Mouse (Mus musculus): Measurements from ENCODE around the gene Hist1h2bf.
A peak's percentile ranks its signal among the peaks of the same experiment; 100 is the strongest.
"Not testable (repeated sequence)": the region's sequence is repeated elsewhere in the genome, so short reads cannot be mapped to it uniquely, and the experiment has no call there.

Hist1h2bf gene

DNA sequence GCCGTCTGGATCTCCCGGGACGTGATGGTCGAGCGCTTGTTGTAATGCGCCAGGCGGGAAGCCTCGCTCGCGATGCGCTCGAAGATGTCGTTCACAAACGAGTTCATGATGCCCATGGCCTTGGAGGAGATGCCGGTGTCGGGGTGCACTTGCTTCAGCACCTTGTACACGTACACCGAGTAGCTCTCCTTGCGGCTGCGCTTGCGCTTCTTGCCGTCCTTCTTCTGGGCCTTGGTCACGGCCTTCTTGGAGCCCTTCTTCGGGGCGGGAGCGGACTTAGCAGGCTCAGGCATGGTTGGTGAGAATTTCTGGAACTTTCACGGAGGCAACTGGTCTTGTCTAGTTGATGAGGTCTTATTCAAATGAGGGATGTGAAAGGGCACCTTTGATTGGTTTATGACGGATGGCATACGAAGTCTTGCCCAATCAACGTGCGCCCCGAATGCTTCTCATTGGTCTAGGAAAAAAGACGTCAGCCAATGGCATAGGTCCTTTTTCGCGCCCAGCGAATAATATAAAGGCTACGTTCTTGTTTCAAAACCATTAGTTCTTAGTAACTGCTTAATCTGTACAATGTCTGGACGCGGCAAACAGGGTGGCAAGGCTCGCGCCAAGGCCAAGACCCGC lies at the start of gene Hist1h2bf, which contains the start of gene Hist1h2ad:
Gene Hist1h2bf, minus strand, starts transcription at position 299 of the 627 bp plus-strand sequence.
Gene Hist1h2ad, plus strand, starts transcription at position 484 of the 627 bp plus-strand sequence.
- peak; percentile 94 to 97 for DNase-seq (ENCODE audit: low spot score in 2 of 2)

DNA sequence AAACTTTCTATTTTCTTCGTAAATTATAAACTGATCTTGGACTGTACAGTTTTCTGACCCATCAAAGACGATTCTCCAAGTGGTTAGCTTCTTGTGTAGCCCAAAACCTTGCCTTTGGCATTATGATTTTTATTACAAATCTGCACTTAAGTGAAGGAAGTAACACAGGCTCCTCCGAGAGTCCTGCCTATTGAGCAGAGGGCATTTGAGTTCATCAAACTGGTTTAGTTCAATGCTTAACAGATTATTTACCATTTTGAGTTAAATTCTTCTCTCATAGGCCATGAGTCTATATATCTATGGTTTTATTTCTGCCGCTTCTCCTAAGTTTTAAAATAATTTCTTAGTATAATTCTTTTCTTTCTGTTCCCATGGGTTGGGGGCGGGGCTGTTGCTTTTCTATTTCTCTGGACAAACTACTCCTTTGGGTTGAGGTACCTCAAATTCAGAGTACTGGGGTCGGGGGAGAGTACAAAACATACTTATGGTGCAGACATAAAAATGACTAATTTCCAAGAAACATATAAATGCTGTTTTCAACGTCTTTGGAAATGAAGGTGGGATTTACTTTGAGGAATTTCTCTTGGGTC lies 49.0 kb upstream of the Hist1h2bf start:
- peak in 1 of 2 experiments; percentile 22 for DNase-seq (ENCODE audit: low spot score in 2 of 2)

DNA sequence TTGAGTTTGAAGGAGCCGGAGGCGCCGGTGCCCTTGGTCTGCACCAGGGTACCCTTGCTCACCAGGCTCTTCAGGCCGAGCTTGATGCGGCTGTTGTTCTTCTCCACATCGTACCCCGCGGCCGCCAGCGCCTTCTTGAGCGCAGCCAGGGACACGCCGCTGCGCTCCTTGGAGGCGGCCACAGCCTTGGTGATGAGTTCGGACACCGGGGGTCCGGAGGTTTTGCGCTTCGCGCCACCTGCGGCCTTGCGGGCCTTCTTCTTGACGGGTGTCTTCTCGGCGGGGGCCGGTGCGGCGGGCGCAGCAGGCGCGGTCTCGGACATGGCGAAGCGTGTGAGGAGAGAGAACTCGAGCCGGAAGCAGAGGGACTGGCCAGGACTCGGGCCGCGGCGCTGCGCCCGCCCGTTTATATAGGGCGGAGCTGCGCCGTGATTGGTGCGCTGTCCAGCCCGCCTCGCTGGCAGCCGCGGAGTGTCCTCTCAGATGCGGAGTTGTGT lies 48.2 kb upstream of the Hist1h2bf start, which contains the start of gene Hist1h1e:
Gene Hist1h1e, minus strand, starts transcription at position 384 of the 497 bp plus-strand sequence.
- DNase-seq (ENCODE audit: low spot score in 2 of 2), result peak; percentile 88 to 90

DNA sequence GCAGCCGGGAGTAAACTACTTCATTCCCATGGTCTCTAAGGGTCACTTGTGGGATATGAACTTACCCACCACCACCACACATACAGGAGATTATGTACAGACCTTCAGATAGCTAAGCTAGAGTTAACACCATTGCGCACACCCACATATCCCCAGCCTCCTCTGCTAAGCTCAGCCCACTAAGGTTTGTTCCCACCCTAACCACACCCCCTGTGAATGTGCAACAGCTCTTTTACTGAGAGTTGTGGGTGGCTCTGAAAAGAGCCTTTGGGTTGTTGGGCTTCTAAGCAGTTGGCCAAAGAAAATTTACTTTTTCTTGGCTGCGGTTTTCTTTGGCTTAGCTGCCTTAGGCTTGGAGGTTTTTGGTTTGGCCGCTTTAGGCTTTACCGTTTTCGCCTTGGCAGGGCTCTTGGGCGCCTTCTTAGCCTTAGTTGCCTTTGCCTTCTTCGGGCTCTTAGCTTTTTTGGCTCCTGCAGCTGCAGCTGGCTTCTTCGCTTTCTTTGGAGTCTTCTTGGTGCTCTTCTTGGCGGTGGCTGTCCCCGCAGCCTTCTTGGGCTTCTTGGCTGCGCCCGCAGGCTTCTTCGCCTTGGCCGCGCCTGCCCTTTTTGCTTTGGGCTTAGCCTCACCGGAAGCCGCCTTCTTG lies 47.7 kb upstream of the Hist1h2bf start:
- peak; percentile 87 for DNase-seq (ENCODE audit: low spot score in 2 of 2)

DNA sequence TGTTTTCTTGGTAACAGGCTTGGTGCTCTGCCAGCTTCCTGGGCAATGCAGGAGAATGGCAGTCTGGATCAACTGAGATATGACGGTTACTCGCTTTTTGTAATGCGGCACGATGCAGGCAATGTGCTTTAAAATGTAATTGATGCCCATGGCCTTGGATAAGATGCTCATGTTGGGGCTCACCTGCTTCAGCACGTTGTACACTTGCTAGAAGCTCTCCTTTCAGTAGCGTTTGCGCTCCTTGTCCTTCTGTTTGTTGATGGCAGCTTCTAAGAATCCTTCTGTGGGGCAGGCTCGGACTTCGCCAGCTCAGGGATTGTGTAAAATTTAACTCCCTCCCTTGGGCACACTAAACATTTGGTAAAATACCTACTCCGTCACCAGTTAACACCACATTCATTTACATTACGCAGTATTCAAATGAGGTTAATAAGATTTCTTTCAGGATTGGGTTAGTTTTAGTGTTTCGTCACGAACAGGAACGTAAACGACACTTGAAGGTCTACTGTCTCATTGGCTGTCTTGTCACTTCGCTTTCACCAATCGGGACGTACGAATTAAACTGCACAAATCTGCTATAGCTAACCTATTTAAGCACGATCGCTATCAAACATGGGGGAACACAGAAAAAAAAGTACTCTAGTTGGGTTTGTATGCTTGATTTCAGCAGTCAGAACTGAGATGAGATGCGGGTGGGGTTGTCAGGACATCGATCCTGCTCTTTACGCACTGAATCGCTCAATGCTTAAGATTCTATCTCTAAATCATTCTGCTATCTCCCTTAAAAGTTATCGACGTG lies 46.9 kb upstream of the Hist1h2bf start, which contains the start of gene Hist1h2be:
Gene Hist1h2be, minus strand, starts transcription at position 392 of the 799 bp plus-strand sequence.
- peak; percentile 79 to 87 for DNase-seq (ENCODE audit: low spot score in 2 of 2)

DNA sequence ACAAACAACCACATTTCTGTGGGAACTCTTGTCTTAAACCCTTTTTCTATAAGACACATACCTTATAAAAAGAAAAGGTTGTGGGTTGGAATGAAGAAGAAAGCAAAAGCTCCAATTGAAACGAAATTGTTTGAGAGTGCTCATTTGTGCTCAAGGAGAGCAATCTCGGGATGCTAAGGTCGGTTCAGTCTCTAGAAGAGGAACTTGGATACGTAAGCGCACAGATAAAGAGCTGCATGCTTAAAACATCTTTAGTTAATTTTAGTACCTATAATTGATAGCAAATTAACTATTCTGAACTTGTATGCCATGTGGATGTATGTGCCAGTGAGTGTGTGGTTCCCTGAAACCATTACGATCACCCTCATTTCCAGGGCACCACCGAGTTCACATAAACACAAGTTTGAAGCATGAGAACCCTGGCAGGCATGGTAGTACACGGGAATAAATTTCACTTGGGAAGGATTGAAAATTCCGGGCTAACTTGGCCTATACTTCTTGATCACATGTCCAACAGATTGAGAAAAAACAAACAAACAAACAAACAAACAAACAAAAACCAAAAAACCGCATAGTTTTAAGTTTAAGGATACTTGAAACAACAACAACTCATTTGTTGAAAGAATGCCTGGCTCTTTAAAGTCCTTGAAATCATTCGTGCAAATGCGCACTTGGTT lies 46.2 kb upstream of the Hist1h2bf start:
- DNase-seq (ENCODE audit: low spot score in 2 of 2), result no peak

DNA sequence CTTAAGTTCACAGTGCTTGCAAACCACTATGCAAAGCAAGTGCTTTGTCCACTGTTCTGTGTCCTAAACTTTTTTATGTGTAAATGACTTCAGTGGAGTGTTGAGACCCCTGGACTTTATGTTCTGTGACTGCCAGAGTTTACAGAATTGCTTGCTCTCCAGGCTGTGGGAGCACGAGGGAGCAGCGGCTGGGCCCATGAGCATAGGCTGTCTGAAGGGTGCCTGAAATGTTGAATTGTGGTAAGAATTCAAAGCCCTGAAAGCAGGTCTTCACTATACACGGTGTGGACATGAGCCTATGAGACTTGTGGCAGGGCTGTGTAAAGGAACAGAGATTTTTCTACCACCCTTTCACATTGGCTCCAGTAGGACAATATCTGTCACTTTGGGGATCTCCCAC lies 37.6 kb upstream of the Hist1h2bf start:
- no peak for DNase-seq (ENCODE audit: low spot score in 2 of 2)

DNA sequence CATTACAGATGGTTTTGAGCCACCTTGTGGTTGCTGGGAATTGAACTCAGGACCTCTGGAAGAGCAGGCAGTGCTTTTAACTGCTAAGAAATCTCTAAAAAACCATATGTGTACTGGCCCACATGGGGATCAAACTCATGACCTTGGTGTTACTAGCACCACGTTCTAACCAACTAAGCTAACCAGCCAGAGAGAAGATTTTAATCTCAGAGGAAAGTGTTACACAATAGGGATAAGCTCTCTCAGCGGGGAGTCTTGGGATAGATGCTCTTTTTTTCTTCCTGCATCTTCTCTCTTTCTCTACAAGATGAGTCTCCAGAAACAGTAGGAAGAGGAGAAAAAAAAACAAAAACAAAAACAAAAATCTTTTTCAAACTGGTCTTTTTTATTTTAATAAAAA lies 36.4 kb upstream of the Hist1h2bf start:
- DNase-seq (ENCODE audit: low spot score in 2 of 2), result no peak

DNA sequence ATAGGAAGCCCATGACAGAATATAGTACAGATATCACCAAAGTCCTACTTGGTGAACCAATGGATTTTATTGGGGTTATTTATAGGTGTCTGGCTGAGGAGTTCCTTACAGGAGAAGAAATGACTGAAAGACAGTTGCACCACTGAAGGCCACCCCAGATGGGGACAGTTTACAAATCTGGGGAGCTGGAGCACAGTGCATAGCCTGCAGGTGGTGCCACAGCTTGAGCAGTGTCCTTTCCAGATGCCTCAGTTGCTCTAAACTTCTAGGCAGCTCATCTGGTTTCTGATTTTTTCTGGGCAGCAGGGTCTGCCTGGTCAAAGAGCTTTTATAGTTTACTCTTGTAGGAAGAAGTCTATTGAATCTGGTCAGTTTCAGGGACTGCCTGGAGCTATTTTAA lies 35.8 kb upstream of the Hist1h2bf start:
- DNase-seq (ENCODE audit: low spot score in 2 of 2), result no peak

DNA sequence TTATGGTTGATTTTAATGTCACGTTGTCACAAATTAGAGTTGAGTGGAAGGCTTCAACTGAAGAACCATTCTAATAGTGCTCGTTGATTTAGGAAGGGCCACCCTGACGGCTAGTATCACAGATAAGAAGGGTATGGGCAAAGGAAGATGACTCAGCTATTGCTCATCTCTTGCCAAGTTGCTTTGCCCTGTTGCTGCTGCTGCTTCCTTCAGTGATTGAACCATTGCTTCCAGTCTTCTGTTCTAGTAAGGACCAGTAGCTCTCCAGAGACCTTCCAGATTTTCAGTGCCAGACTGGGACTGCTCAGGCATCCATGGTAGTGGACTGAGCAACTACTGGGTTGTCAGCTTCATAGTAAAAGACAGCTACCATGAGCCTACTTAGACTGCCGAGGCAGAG lies 35.2 kb upstream of the Hist1h2bf start:
- peak in 1 of 2 experiments; percentile 41 for DNase-seq (ENCODE audit: low spot score in 2 of 2)

DNA sequence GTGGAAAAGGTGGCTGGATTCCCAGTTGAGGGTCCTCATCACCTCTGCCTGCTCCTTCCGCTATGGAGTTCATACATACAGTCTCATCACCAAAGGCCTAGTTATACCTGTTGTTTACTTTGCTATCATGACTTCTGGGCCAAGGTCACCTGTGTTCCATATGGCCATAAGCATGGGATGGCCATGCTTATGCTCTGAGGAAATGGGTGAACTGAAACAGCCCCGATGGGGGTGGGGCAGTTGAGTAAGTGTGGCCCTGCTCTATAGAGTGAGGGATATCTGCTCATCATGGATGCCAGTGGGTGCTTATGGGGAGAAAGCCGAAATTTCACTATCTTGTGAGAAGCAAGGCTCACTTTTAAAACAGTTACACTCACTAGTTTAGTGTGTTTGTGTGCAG lies 31.1 kb upstream of the Hist1h2bf start:
- no peak for DNase-seq (ENCODE audit: low spot score in 2 of 2)

DNA sequence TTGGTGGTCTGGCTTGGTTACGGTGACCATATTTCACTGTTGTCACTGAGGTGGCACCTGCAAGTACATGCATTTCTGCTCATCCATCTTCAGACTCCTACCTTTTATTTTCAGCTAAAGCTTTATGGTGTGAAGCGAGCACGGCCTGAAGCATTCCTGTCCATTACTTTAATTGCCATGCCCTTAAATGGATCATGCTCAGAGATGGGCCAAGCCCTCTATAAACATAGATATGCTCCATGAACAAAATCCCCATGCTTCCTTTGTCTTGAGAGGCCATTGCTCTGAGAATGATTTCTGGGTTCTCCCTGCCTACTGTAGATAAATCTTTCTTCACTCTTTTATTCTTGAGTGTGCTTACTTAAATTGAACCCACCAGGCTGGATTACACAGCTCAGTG lies 30.5 kb upstream of the Hist1h2bf start:
- no peak for DNase-seq (ENCODE audit: low spot score in 2 of 2)

DNA sequence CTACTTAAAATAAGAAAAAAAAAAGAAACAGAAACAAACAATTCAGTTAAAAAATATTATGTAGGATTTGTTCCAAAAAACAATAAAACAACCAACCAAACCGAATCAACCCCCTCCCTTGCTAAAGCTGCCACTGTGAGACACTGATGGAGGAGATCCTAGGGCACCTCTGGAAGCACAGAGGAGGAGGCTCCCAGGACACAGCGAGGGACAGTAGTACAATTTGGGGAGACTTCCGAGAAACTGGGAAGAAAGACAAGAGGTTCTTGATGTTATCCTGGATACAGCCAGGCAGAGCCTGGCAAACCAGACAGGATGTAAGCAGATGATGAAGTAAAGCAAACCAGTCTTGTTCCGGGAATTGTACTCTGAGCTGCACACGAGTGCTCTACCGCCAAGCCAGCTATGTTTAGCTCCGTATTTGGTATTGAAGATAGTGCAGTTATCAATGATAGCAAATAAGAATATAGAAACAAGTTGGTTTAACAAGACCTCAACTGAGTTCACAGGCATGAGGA lies 29.2 kb upstream of the Hist1h2bf start:
- no peak for DNase-seq (ENCODE audit: low spot score in 2 of 2)

DNA sequence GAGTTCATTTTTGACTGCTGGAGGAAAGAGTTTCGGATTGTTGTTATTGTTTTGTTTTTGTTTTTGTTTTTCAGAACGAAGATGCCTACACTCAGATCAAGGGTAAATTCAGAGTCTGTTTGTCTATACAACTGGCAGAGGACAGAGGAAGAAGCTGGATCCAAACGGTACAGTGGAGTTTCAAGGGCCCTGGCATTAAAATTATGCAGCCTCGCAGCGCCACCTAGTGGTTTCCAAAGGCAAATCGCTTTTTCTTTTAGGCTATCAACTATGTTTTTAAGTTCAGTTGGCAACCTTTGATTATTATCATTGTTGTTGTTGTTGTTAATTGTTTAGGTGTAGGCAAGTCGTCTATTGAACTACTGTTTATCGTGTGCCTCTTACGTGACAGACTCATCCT lies 24.0 kb upstream of the Hist1h2bf start:
- peak; percentile 64 to 77 for DNase-seq (ENCODE audit: low spot score in 2 of 2)

DNA sequence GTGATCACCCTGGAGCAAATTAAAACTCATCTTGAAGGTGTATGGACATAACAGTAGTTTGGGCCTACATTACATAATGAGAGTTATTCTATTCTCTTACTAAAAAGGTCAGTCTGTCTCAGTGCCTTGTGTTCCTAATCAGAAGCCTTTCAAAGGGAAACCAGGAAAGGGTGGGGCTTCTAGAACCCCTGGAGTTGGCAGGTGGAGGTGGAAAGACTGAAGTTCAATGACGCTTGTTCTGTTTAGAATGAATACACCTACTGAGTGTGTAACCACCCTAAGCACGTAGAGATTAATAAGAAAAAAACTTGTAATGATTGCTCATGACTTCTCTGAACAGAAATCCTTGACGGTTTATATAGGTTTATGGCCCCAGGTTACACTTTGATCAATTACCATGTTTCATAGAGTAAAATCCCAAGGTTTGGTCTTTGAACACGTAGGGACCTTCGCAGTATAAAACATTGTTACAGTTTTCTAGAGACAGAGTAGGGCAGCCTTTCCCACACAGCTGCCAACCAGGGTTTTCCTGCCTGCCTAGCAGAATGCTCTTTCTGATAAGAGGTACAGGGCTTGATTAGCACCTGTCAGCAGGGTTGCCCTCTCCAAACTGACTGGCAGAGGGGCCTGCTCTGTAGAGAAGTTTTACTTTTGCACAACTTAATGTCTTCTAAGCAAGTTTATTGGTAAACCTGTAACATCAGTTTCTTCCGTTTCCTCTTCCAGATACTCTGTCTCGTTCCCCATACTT lies 21.8 kb upstream of the Hist1h2bf start:
- peak; percentile 31 to 61 for DNase-seq (ENCODE audit: low spot score in 2 of 2)

DNA sequence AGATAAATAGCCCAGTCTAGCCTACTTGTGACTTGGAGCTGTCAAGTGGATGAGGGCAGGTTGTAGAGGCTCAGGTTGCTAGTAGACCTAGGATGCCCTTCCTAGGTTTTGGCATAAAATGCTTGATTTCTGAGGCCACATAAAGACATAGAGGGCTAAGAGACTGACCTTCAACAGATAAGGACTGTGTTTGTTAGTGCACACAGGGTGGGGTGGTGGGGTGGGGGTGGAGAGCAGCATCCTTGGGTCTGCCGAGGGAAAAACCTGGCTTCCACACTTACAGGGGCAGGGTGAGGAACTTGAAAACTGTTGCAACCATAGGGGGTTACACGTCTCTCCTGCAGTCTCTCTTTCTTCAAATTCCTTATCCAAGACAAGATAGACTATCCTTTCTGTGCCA lies 21.2 kb upstream of the Hist1h2bf start:
- DNase-seq (ENCODE audit: low spot score in 2 of 2), result no peak

DNA sequence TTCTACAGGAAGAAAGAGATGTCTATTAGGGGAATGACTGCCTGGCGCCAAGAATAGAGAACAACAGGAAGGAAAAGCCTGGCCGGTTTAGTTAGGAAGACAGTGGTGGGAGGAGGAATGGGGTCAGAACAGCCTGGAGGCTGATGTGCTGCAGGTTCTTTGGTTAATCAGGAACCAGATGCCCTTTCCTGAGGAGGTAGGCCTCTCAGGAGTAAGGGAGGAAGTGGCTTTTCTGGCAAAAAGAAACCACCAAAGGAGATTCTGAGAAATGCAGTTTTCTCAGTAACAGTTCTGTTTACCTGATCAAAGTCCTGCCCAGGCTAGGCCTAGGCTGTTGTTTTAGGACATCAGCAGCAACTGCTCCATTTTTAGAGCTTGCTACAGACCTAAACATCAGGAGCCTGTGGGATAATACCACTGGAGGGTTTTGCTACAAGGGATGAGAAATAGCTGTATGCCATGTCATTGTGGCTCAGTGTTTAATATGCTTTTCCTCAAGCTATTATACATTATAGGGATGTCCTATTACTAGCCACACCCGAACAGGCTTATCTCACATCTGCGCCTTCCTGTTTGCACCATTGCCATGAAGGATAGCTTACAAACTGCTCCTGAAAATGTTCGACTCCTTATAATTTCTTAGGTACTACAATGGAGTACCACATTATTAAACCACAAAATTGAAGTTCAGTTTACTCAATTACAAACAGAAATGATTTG lies 19.2 kb upstream of the Hist1h2bf start:
- DNase-seq (ENCODE audit: low spot score in 2 of 2), result no peak

DNA sequence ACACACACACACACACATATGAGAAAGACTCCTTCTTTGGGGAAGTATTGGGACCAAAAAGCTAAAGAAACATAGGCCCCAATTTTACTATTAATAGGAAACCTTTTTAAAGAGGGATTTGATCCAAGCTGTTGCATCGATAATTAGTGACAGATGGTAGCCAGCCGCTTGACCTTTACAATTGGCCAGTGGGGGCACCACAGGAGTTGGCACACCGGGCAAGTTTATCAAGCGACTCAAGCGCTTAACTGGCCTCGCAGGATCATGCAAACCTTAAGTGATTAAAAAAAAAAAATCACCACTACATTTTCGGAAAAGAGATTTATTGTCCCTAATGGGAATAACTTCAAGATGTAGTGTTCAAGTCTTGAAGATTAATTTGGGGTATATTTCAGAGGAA lies 18.6 kb upstream of the Hist1h2bf start:
- no peak for DNase-seq (ENCODE audit: low spot score in 2 of 2)

DNA sequence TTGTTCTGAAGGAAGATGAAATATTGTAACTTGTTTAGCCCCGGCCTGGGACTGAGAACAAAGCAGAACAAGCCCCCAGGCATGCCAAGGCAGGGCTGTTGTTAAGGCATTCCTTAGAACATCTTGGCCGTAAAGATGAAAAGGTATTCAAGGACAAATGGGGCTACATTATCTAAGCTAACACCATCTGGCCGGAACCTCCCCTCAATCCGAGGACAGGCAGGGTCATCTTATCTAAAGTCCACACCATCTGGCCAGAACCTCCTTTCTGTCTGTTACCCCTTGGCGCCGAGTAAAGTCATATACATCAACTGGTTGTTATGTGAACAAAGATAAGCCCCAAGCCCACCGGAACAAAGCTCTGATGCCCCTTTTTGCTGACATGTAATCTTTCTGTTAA lies 17.9 kb upstream of the Hist1h2bf start:
- not testable (repeated sequence) for DNase-seq (ENCODE audit: low spot score in 2 of 2)

DNA sequence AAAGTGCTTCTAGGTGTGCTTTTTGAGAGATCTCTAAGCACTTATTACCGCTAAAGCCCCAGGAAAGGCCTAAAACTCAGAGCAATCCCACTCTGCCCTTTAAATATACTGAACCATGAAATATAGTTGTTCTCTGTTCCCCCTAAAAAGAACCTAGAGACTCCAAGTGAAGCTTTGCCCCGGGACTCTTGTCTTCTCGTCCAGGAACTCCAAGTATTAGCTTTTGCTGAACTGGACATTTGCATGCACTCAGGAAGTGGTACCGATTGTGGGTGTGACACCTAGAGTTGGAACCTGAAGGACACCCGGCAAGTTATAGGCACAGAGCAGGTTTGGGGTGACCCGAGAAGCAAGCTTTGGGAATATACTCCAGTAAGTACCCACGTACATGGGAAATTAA lies 17.2 kb upstream of the Hist1h2bf start:
- DNase-seq (ENCODE audit: low spot score in 2 of 2), result no peak

All from spleen, postnatal 36 days (tissue).